Mouse (Mus musculus): ENCODE measurements around the gene 4930524J08Rik. TPM values are rescaled to one million over a fixed set of nuclear protein-coding genes. Genes with fewer than 3 reads are reported as not detected.

Gene 4930524J08Rik
- 1.1 and 1.7 TPM in 2 replicates for polyA plus RNA-seq (2015; fragmentation: Nextera tagmentation; extraction: Ambion mirVana)

DNA sequence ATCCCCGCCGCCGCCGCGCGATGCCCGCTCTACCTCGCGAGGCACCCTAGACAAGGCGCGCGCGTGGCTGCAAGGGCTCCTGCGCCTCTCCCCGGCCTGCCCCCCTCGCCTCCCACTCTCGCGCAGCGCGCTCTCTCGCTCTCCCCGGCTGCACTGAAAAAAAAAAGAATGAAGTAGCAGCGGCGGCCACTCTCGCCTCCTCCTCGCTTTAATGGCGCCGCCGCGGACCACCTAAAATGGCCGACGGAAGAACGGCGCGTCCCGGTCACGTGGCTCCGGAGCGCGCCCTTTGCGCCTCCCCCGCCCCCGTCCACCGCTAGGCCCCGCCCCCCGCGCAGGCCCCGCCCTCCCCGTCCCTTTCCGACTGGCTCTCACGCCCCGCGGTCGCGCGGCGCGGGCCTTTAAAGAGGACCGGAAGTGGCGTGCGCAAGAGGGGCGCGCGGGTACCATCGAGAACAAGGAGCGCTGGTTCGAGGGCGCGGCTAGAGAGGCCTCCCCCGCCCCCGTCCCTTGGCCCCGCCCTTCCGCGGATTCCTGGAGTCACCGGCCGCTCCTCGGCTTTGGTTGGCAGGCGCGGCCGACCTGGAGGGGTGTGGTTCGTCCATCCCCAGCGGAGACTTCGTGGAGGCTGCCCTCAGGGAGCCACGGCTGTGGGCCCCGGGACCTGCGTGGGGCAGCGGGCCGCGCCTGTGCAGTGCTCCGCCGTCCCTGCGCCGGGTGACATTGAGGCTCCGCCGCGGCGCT, at the start of gene 4930524J08Rik, which contains the start of gene Hnrnpd:
Gene 4930524J08Rik (plus strand): TSS at position 363 of the 744 bp plus-strand sequence.
Gene Hnrnpd (minus strand): TSS at position 240 of the 744 bp plus-strand sequence.
- peak within 1 kb of the TSS; percentile 100 for H3K27ac ChIP-seq (replicated peaks)
- under 1% methylated on average over 57 of the region's 97 CpGs for WGBS
- H3K9ac ChIP-seq: peak within 1 kb of the TSS; percentile 99
- no peaks in the 10 kb centered on the region for H3K27me3 ChIP-seq (replicated peaks)
- H3K9me3 ChIP-seq: no peaks in the 10 kb centered on the region
- peak; percentile 95 for ATAC-seq (ENCODE audit: extremely low read depth, insufficient number of reproducible peaks, low FRiP score, low TSS enrichment)
- peak within 1 kb of the TSS; percentile 81 for H3K4me2 ChIP-seq
- peaks cover 30% of the 10 kb centered on the region for H3K4me1 ChIP-seq
- peaks cover 9% of the 10 kb centered on the region; the same call in 1 of the 2 replicates for H3K36me3 ChIP-seq
- peak within 1 kb of the TSS; percentile 94 for H3K4me3 ChIP-seq

DNA sequence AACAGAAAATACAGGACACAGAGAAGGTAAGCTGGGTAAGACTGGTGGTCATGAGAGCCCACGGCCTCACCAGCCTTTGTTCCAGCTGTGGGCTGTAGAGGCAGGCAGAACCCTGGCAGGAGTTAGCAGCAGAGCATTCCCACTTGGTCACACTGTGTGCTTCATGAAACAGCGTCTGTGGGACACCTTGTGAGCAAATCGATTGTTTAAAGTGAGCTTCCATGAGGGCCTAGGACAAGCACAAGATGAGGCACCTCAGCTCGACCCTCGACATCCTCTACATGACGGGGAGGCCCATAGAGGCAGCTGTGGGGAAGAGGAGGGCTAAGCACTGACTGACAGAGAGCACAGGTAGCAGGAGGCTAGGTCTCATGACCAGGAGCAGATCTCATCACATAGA, 47.0 kb upstream of the 4930524J08Rik start:
- no peaks in the 10 kb centered on the region for H3K4me1 ChIP-seq
- H3K9ac ChIP-seq: no peak overlapping the region
- no peak overlapping the region for H3K27ac ChIP-seq (replicated peaks)
- WGBS: 73% methylated on average over 6 of the region's 6 CpGs
- ATAC-seq (ENCODE audit: extremely low read depth, insufficient number of reproducible peaks, low FRiP score, low TSS enrichment): no peak
- H3K4me2 ChIP-seq: no peak overlapping the region
- H3K27me3 ChIP-seq (replicated peaks): no peaks in the 10 kb centered on the region
- no peak overlapping the region for H3K4me3 ChIP-seq
- H3K36me3 ChIP-seq: no peaks in the 10 kb centered on the region
- no peaks in the 10 kb centered on the region for H3K9me3 ChIP-seq

DNA sequence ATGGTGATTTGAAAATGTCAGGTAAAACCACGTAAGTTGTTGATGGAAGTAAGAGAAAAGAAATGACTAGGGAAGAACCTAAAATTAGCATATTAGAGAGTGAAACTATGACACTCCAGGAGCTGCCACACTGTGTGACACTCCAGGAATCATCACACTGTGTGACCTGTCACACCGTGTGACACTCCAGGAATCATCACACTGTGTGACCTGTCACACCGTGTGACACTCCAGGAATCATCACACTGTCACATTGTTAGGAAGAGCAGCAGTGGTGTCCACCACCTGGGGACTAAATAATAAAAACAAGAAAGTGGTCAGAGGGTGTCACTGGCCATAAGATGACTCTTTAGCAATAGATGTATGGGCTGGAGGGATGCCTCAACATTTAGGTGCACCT, 39.4 kb upstream of the 4930524J08Rik start:
- no peak overlapping the region for H3K4me3 ChIP-seq
- H3K9ac ChIP-seq: no peak overlapping the region
- H3K4me2 ChIP-seq: no peak overlapping the region
- H3K36me3 ChIP-seq: peaks cover 8% of the 10 kb centered on the region
- ATAC-seq (ENCODE audit: extremely low read depth, insufficient number of reproducible peaks, low FRiP score, low TSS enrichment): no peak
- peaks cover 8% of the 10 kb centered on the region for H3K9me3 ChIP-seq
- H3K4me1 ChIP-seq: no peaks in the 10 kb centered on the region
- H3K27me3 ChIP-seq (replicated peaks): no peaks in the 10 kb centered on the region
- WGBS: 68% methylated on average over 3 of the region's 3 CpGs
- no peak overlapping the region for H3K27ac ChIP-seq (replicated peaks)

DNA sequence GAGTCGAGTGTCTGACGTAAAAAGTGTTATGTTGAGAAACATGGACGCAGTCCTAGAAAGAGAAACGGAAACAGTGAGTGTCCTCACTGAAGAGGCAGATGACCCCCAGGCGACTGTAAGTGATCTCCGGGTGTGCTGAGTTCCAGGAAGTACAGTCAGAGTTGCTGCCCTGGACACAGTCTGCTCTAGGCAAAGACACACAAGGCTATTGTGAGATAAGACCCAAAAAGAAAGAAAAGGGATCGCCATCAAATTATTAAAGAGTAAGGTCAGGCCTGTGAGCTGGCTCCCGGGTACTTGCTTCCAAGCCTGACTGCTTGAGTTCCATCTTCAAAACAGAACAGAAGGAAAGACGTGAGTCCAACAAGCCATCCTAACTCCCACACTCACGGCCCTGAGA, 37.6 kb upstream of the 4930524J08Rik start:
- H3K36me3 ChIP-seq: peaks cover 26% of the 10 kb centered on the region
- WGBS: 70% methylated on average over 10 of the region's 10 CpGs
- ATAC-seq (ENCODE audit: extremely low read depth, insufficient number of reproducible peaks, low FRiP score, low TSS enrichment): no peak
- H3K4me2 ChIP-seq: no peak overlapping the region
- H3K4me1 ChIP-seq: no peaks in the 10 kb centered on the region
- peaks cover 21% of the 10 kb centered on the region for H3K9me3 ChIP-seq
- H3K27ac ChIP-seq (replicated peaks): no peak overlapping the region
- no peak overlapping the region for H3K9ac ChIP-seq
- no peak overlapping the region for H3K4me3 ChIP-seq
- H3K27me3 ChIP-seq (replicated peaks): no peaks in the 10 kb centered on the region

DNA sequence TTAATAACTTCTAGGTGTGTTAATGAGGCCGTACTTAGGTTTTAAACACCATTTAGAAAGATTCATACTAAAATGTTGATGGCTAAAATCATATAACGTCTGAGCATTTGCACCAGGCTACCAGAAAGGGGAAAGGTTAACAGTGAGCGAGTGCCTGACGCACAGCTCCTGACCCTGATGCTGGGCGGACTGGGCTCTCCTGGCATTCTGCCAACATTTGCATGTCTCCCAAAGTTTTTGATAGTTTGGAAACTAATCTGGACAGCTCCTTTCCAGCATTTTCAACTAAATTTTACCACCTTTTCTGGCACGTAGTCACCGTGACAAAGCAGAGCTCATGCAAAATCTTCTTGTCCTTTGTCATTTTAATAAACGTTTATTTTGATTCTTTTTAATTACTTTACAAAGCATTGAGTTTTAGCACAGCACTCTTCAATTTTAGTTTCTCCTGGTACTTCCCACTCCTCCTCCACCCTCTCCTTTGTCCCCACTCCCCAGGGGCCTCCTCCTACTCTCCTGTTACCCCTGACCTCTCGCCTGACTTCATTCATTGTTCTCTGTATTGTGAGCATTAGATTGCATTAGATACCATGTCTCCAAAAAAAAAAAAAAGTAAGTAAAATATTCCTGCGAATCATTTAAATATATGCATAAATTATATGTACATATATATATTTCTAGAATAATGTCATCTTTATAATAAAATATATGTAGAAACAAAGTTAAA, 36.9 kb upstream of the 4930524J08Rik start:
- Histone ChIP-seq H3K4me1 (no peaks in the 10 kb centered on the region), H3K36me3 (peaks cover 30% of the 10 kb centered on the region), H3K4me3 (no peak overlapping the region), H3K27me3 (replicated peaks) (no peaks in the 10 kb centered on the region), H3K9me3 (peaks cover 21% of the 10 kb centered on the region), H3K27ac (replicated peaks) (no peak overlapping the region), H3K9ac (no peak overlapping the region), H3K4me2 (no peak overlapping the region)
- WGBS: 59% methylated on average over 10 of the region's 10 CpGs
- ATAC-seq (ENCODE audit: extremely low read depth, insufficient number of reproducible peaks, low FRiP score, low TSS enrichment): no peak

DNA sequence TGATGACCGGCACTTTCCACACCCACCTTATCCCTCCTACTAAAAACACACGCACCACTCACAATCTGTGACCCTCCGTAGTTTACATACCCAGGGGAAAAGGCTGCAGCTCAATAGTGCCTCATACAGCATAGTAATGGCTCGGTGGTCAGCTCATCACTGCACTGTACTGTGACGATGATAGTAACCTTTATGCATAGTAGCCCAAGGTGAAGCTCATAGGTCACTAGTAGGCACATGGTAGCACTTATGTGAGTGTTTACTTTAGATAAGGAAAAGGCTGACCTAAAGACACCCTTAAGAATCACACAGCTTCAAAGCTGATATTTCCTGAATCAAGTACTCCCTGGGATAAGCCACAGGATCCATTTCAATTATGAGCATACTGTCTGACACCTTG, 26.3 kb upstream of the 4930524J08Rik start:
- Histone ChIP-seq H3K27ac (replicated peaks) (no peak overlapping the region), H3K4me3 (no peak overlapping the region), H3K4me1 (no peaks in the 10 kb centered on the region; the same call in 1 of the 2 replicates), H3K9ac (no peak overlapping the region), H3K9me3 (no peaks in the 10 kb centered on the region; the same call in 1 of the 2 replicates), H3K4me2 (no peak overlapping the region), H3K27me3 (replicated peaks) (no peaks in the 10 kb centered on the region), H3K36me3 (peaks cover 34% of the 10 kb centered on the region)
- 66% methylated on average over 5 of the region's 5 CpGs for WGBS
- no peak for ATAC-seq (ENCODE audit: extremely low read depth, insufficient number of reproducible peaks, low FRiP score, low TSS enrichment)

DNA sequence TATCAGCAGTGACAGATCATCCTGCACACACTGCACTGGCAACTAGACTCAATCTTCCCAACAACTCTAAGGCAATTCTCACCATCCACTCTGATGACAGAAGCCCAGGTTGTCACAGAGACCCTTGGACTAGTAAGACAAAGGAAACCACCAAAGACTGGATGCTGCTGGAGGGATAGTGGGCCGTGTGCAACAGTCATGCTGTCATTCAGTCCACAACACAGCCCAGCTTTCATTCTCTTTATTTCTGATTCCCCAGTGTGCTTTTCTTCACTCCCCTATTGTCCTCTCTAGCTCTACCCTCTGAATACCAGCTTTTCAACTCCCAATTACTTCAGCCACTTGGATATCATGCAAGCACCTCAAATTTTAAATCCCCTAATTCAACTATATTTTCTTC, 25.0 kb upstream of the 4930524J08Rik start:
- WGBS: 63% methylated on average over 1 of the region's 1 CpGs
- no peak overlapping the region for H3K4me3 ChIP-seq
- H3K27ac ChIP-seq (replicated peaks): no peak overlapping the region
- H3K4me2 ChIP-seq: no peak overlapping the region
- no peaks in the 10 kb centered on the region for H3K27me3 ChIP-seq (replicated peaks)
- H3K36me3 ChIP-seq: peaks cover 40% of the 10 kb centered on the region
- no peak overlapping the region for H3K9ac ChIP-seq
- ATAC-seq (ENCODE audit: extremely low read depth, insufficient number of reproducible peaks, low FRiP score, low TSS enrichment): no peak
- no peaks in the 10 kb centered on the region; the same call in 1 of the 2 replicates for H3K9me3 ChIP-seq
- H3K4me1 ChIP-seq: no peaks in the 10 kb centered on the region; the same call in 1 of the 2 replicates

DNA sequence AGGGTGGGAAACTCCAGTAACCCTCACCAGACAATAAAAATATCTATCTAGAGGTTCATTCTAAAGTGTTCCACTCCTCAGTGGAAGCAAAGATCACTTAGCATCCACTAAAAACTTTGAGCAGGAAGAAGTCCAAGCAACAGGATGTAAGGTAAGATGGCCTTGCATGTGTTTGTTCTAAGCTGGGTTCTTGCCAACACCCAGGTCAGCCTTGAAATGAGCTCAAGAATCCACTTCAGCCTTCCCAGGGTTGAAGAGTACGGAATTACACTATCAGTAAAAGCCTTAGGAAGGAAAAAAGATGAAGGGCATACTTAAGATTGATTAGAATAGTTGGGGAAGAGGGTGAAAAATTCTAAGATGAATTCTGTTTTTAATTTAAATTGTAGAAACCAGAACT, 20.2 kb upstream of the 4930524J08Rik start:
- Histone ChIP-seq H3K4me1 (no peaks in the 10 kb centered on the region; the same call in 1 of the 2 replicates), H3K4me2 (no peak overlapping the region), H3K4me3 (no peak overlapping the region), H3K27ac (replicated peaks) (no peak overlapping the region), H3K27me3 (replicated peaks) (no peaks in the 10 kb centered on the region), H3K9ac (no peak overlapping the region), H3K36me3 (peaks cover 49% of the 10 kb centered on the region), H3K9me3 (no peaks in the 10 kb centered on the region)
- WGBS: 71% methylated on average over 1 of the region's 1 CpGs
- no peak for ATAC-seq (ENCODE audit: extremely low read depth, insufficient number of reproducible peaks, low FRiP score, low TSS enrichment)

DNA sequence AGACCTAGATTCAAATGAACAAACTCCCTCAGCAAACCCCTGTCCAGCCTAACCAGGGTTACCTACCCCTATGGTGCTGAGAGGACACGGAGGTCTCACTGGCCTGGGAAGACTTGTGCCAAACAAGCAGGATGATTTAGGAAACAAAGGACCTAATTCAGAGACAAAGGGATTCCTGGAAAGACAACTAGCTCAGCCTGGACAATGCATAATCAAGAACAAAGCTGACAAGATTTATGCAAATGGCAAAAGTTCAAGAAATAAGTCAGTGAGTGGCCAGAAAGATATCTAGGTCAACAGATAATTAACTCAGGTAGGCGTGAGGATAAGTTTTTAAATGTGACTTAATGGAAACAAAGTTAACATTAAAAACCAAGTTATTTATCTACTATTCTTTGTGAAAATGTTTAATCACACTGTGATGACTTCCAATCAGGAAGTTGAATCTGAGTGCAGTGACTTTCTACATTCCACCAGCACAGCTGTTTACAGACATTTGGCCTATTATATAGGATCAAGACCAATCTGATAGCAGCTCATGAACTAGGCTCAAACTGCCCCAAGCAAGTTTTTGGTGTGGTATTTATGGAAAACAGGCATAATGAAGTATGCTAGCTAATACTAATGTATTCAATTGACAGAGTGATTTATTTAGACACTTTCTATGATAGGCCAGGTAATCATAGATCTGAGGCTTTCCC, 19.5 kb upstream of the 4930524J08Rik start:
- WGBS: 78% methylated on average over 2 of the region's 2 CpGs
- no peaks in the 10 kb centered on the region for H3K9me3 ChIP-seq
- H3K36me3 ChIP-seq: peaks cover 56% of the 10 kb centered on the region
- no peak overlapping the region for H3K9ac ChIP-seq
- ATAC-seq (ENCODE audit: extremely low read depth, insufficient number of reproducible peaks, low FRiP score, low TSS enrichment): no peak
- no peak overlapping the region for H3K27ac ChIP-seq (replicated peaks)
- no peak overlapping the region for H3K4me3 ChIP-seq
- no peak overlapping the region for H3K4me2 ChIP-seq
- no peaks in the 10 kb centered on the region; the same call in 1 of the 2 replicates for H3K4me1 ChIP-seq
- no peaks in the 10 kb centered on the region for H3K27me3 ChIP-seq (replicated peaks)

DNA sequence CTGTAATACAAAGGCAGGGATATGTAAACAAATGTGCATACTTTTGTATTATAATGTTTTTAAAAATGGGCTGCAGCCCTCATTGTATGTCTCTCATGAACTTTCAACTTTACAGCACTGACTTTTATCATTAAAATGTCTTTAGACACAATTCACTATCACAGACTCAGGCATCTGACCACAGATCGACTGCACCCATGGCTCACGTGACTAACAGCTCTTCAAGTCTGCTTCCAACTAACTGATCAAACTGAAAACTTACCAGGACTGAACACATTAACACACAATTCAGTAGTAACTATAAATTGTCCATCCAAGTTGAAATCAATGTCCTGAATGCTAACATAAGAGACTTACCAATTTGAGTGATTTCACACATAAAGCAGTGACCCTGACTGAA, 18.9 kb upstream of the 4930524J08Rik start:
- WGBS: 83% methylated on average over 2 of the region's 2 CpGs
- no peak overlapping the region for H3K27ac ChIP-seq (replicated peaks)
- H3K9ac ChIP-seq: no peak overlapping the region
- no peaks in the 10 kb centered on the region for H3K27me3 ChIP-seq (replicated peaks)
- H3K4me3 ChIP-seq: no peak overlapping the region
- no peak for ATAC-seq (ENCODE audit: extremely low read depth, insufficient number of reproducible peaks, low FRiP score, low TSS enrichment)
- H3K9me3 ChIP-seq: no peaks in the 10 kb centered on the region
- no peak overlapping the region for H3K4me2 ChIP-seq
- no peaks in the 10 kb centered on the region; the same call in 1 of the 2 replicates for H3K4me1 ChIP-seq
- H3K36me3 ChIP-seq: peaks cover 61% of the 10 kb centered on the region

DNA sequence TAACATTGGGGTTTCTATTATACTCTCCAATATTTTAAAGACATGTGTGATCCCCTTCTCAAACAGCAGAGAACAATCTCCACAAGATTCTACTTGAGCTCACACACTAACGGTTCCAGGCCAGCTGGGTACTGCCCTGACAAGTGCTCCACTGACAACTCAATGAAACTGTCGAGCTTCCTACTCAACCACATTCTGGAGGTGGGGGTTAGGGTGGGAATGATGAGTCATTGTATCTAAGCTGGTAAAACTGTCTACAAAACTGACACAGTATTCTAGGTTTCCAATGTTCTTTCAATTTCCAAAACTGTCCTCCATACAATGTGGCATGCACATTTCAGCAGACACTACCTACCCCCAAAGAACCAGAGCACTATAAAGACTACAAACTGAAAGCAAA, 4.9 kb upstream of the 4930524J08Rik start:
- peak overlapping the region; percentile 81 for H3K4me2 ChIP-seq
- no peaks in the 10 kb centered on the region for H3K9me3 ChIP-seq
- 4% methylated on average over 2 of the region's 2 CpGs for WGBS
- peak overlapping the region; percentile 6 for H3K9ac ChIP-seq
- ATAC-seq (ENCODE audit: extremely low read depth, insufficient number of reproducible peaks, low FRiP score, low TSS enrichment): no peak
- no peaks in the 10 kb centered on the region for H3K27me3 ChIP-seq (replicated peaks)
- peaks cover 23% of the 10 kb centered on the region for H3K36me3 ChIP-seq
- peak overlapping the region; percentile 28 for H3K4me3 ChIP-seq
- H3K4me1 ChIP-seq: peaks cover 45% of the 10 kb centered on the region
- H3K27ac ChIP-seq (replicated peaks): peak overlapping the region; percentile 51
